Mouse (Mus musculus): ENCODE measurements around the gene Nus1.

DNA sequence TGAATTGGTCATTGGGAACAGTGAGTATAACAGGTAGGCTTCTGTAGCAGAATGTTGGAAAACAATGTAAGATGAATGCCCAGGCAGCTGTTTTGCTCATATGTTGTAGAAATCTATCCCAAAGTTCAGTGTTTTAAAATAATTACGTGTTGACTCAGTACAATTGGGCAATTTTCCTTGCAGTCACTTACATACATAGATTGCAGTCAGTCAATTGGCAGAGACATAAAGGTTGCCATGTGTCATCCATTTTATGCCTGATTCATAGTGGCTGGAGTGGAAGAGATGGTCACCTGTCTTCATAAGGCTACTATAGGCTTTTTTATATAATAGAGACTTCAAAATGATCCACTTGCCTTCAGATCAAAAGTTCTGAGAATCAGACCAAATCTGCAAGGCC, 3.2 kb downstream of the Nus1 start:
- TF ChIP-seq CTCF (IDR thresholded peaks at IDR 0.05; ENCODE audit: low read depth) (no peak), EP300 (IDR thresholded peaks at IDR 0.05; ENCODE audit: low read depth) (no peak)
